In genomic region chr5:52775237-52775636, GRCm38 (mm10) we compare ENCODE assay signal across 8 mouse cellular contexts. TPM values are rescaled to one million over a fixed set of nuclear protein-coding genes. Genes with fewer than 3 reads are reported as not detected.
DNase-seq lines count a peak whose midpoint lies in the region; ATAC-seq lines count a peak whose summit lies in the region.
"Had no signal": no experiment of that assay in that cellular context is flagged by ENCODE, and none has a peak within 500 bp of the region (broad histone marks: within the 10 kb centered on the region; RNA-seq: fewer than 3 reads in every experiment).

TSS of gene Zcchc4 (plus strand) at chr5:52775409.

- H3K27ac ChIP-seq in hindbrain, embryonic 11.5 days (ENCODE audit: low read depth, low read length): no peak within 1 kb of the TSS
- no peak within 1 kb of the TSS for H3K27ac ChIP-seq in midbrain, embryonic 13.5 days

- no peak within 1 kb of the TSS for H3K4me2 ChIP-seq in hindbrain, embryonic 11.5 days (replicated peaks; ENCODE audit: low read depth, low read length)
- H3K4me2 ChIP-seq in midbrain, embryonic 13.5 days (replicated peaks): no peak within 1 kb of the TSS

- H3K9ac ChIP-seq in hindbrain, embryonic 11.5 days (ENCODE audit: low read depth, low read length): no peak within 1 kb of the TSS
- H3K9ac ChIP-seq in midbrain, embryonic 13.5 days (replicated peaks): no peak within 1 kb of the TSS

- 80% methylated on average over 8 of the region's 8 CpGs for WGBS in hindbrain, embryonic 11.5 days
- 76% methylated on average over 8 of the region's 8 CpGs for WGBS in midbrain, embryonic 13.5 days

- no peak for DNase-seq in layer of hippocampus, postnatal 36 days
- no peak for DNase-seq in layer of hippocampus, adult 18-20 months (ENCODE audit: low spot score in 2 of 2)
- DNase-seq in hindbrain, embryonic 11.5 days (ENCODE audit: low spot score): no peak
- no peak for DNase-seq in gastrocnemius, postnatal 25 days
- DNase-seq in lung, postnatal 36 days: no peak

- no peaks in the 10 kb centered on the region for H3K9me3 ChIP-seq in hindbrain, embryonic 11.5 days (ENCODE audit: control insufficient read depth, low read length)
- no peaks in the 10 kb centered on the region for H3K9me3 ChIP-seq in midbrain, embryonic 13.5 days

- no peaks in the 10 kb centered on the region for H3K27me3 ChIP-seq in hindbrain, embryonic 11.5 days (ENCODE audit: control insufficient read depth, insufficient read depth, low read length)
- H3K27me3 ChIP-seq in midbrain, embryonic 13.5 days: no peaks in the 10 kb centered on the region

- H3K36me3 ChIP-seq in hindbrain, embryonic 11.5 days (ENCODE audit: control insufficient read depth, insufficient read depth, low read length): no peaks in the 10 kb centered on the region
- 0 out of 2 replicates have a peak, but pooled peaks cover 6% of the 10 kb centered on the region for H3K36me3 ChIP-seq in midbrain, embryonic 13.5 days

- ATAC-seq in common myeloid progenitor, adult 5-6 weeks (replicated peaks; ENCODE audit: low read depth, poor library complexity, severe bottlenecking): no peak
- no peak for ATAC-seq in hindbrain, embryonic 11.5 days (ENCODE audit: low FRiP score)
- ATAC-seq in midbrain, embryonic 13.5 days: no peak

- no peak within 1 kb of the TSS for H3K4me3 ChIP-seq in hindbrain, embryonic 11.5 days (ENCODE audit: low read depth, low read length)
- H3K4me3 ChIP-seq in midbrain, embryonic 13.5 days (replicated peaks): no peak within 1 kb of the TSS
- H3K4me3 ChIP-seq: myocyte had no signal

- H3K4me1 ChIP-seq in hindbrain, embryonic 11.5 days (replicated peaks; ENCODE audit: control insufficient read depth, insufficient read depth, low read length): no peaks in the 10 kb centered on the region
- H3K4me1 ChIP-seq in midbrain, embryonic 13.5 days (replicated peaks): no peaks in the 10 kb centered on the region

RNA-seq across cellular contexts. Expression of gene Zcchc4, which starts in this region (rescaled TPM):
- 10 to 100 TPM; 10.5 to 11.7 TPM for total RNA-seq in layer of hippocampus, postnatal 36 days (2021)
- total RNA-seq in layer of hippocampus, adult 18-20 months (2021): 10 to 100 TPM in 1 of 2 experiments, 1 to 10 TPM in 1; 8.8 to 10.1 TPM
- 18.5 and 19.2 TPM in 2 replicates for total RNA-seq in common myeloid progenitor, adult 5-6 weeks (2017)
- polyA plus RNA-seq in hindbrain, embryonic 11.5 days (2014; fragmentation: Nextera tagmentation; extraction: Ambion mirVana): 15.6 and 17.4 TPM in 2 replicates
- 13.9 and 14.0 TPM in 2 replicates for polyA plus RNA-seq in midbrain, embryonic 13.5 days (2015; fragmentation: Nextera tagmentation; extraction: Ambion mirVana)
- total RNA-seq in gastrocnemius, postnatal 25 days (2021): 1 to 10 TPM; 3.6 to 5.5 TPM
